Mouse (Mus musculus) heart, adult 2 months (tissue): ENCODE measurements around the gene Casr. TPM values are rescaled to one million over a fixed set of nuclear protein-coding genes. Genes with fewer than 3 reads are reported as not detected.

Experiments used
- DNase-seq, 2 experiments: peaks; one replicate each; pipeline ENCODE4 v3.0.0; 2021
- H3K27ac ChIP-seq: fragments of 200-600 bp; 2 replicates; pipeline ENCODE4 v1.8.1; 2022
- H3K27me3 ChIP-seq: fragments of 200-500 bp; 2 replicates; pipeline ENCODE4 v1.6.1; 2012; ENCODE audit warnings: mild to moderate bottlenecking, low read length, inconsistent platforms, mixed read lengths; ENCODE audit not compliant: control insufficient read depth, insufficient read depth
- H3K36me3 ChIP-seq: fragments of 200-500 bp; 2 replicates; pipeline ENCODE4 v1.6.1; 2012; ENCODE audit warnings: low read length, inconsistent platforms; ENCODE audit not compliant: control insufficient read depth, insufficient read depth
- H3K4me1 ChIP-seq: fragments of 200-500 bp; 2 replicates; pipeline ENCODE4 v1.6.1; 2011; ENCODE audit warnings: low read length; ENCODE audit not compliant: control insufficient read depth, insufficient read depth
- H3K4me3 ChIP-seq: fragments of 200-600 bp; 2 replicates; pipeline ENCODE4 v1.8.1; 2022
- H3K79me2 ChIP-seq: fragments of 200-500 bp; replicated peaks from 2 replicates; pipeline ENCODE4 v1.6.1; 2012; ENCODE audit warnings: mild to moderate bottlenecking, inconsistent platforms, low read length, moderate library complexity, mixed read lengths; ENCODE audit not compliant: control insufficient read depth, insufficient read depth
- H3K9ac ChIP-seq: fragments of 200-500 bp; 2 replicates; pipeline ENCODE4 v1.6.1; 2012; ENCODE audit warnings: low read depth, mild to moderate bottlenecking, control low read depth, inconsistent platforms, low read length, mixed read lengths
- CTCF ChIP-seq: fragments of 200-600 bp; IDR thresholded peaks from 2 replicates; pipeline ENCODE4 v1.8.1; 2022; ENCODE audit warnings: antibody characterized with exemption, mild to moderate bottlenecking, moderate library complexity
- EP300 ChIP-seq: fragments of 200-500 bp; IDR thresholded peaks from 2 replicates; pipeline ENCODE4 v1.6.1; 2011; ENCODE audit warnings: low read depth, low read length, control low read depth; ENCODE audit not compliant: insufficient read depth
- POLR2A ChIP-seq: fragments of 200-500 bp; IDR thresholded peaks from 2 replicates; pipeline ENCODE4 v1.6.1; 2011; ENCODE audit warnings: mild to moderate bottlenecking, low read depth, low read length, control low read depth; ENCODE audit not compliant: insufficient read depth
- WGBS: fragments of 180-500 bp; shearing (Covaris S2); methylation state at CpG from one replicate; pipeline ENCODE4 v1.1.7; 2018; 5-methylcytosine and 5-hydroxymethylcytosine counted together
- intact Hi-C: fragments of 180-260 bp; cut with DNase I; formaldehyde crosslinking; loops from one replicate; pipeline ENCODE4 v1.15.1; 2025
- polyA plus RNA-seq: library from polyadenylated mRNA; depleted of rRNA; stranded (reverse); fragments of >200 nt; gene quantifications from 2 replicates; pipeline ENCODE4 v1.2.3, GENCODE M21; 2012
- total RNA-seq, 2 experiments: library from RNA; stranded (reverse); gene quantifications; 2 replicates each; pipeline ENCODE4 v1.2.3; 2021

The Casr gene
- total and polyA plus RNA-seq, 3 experiments = 0.05 TPM; not detected in 2

DNA sequence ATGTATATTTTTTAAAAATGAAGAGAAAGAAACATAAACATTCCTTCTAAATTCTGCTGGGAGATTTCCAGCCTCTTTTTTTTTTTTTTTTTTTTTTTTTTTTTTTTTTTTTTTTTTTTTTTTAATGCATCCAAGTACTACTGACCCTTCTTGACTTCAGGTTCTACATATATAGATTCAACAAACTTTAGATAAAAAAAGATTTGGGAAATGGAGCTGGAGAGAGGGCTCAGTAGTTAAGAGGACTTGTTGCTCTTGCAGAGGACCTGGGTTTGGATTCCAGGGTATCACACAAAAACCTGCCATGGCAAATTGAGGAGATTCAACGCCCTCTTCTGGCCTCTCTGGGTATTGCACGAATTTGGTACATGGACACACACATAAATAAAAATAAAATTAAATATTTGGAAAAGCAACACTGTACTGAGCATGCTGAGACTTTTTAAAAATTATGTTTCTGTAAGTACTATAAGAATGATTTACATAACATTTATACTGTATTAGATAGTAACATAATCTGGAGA, 91.9 kb downstream of the Casr start:
- H3K27me3 ChIP-seq = no peaks in the 10 kb centered on the region
- H3K36me3 ChIP-seq = no peaks in the 10 kb centered on the region
- 9% methylated on average over 2 of the region's 2 CpGs for WGBS
- no peak overlapping the region for H3K4me3 ChIP-seq
- TF ChIP-seq CTCF (peak; percentile 62), POLR2A (no peak)
- no peaks in the 10 kb centered on the region for H3K4me1 ChIP-seq
- intact Hi-C loops = no loop called here
- H3K27ac ChIP-seq = no peak overlapping the region
- H3K9ac ChIP-seq = no peak overlapping the region
- H3K79me2 ChIP-seq = no peaks in the 10 kb centered on the region
- no peak for DNase-seq

DNA sequence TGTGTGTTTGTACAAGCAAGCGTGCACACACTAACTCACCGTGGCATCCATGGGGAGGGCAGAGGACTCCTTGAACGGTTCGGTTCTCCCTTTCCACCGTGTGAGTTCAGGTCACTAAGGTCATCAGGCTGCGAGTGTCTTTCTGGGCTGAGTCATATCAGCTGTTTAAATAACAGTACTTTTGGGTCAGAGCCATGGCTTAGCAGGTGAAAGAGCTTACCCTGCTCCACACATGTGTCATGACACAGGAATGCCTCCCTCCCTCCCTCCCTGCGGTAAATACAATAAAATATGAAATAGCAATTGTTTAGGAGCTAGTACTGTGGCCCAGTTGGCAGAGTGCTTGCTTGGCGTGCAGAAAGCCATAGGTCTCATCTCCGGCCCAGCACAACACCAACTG, 92.6 kb downstream of the Casr start:
- WGBS = 50% methylated on average over 9 of the region's 9 CpGs
- TF ChIP-seq POLR2A (no peak), EP300 (no peak), CTCF (no peak)
- intact Hi-C loops = no loop called here
- no peaks in the 10 kb centered on the region for H3K36me3 ChIP-seq
- no peak overlapping the region for H3K27ac ChIP-seq
- H3K79me2 ChIP-seq = no peaks in the 10 kb centered on the region
- H3K9ac ChIP-seq = no peak overlapping the region
- H3K4me3 ChIP-seq = no peak overlapping the region
- no peaks in the 10 kb centered on the region for H3K4me1 ChIP-seq
- no peak for DNase-seq
- H3K27me3 ChIP-seq = no peaks in the 10 kb centered on the region

GRCm38 (mm10) chr16:36468862-36469261, 93.1 kb downstream of the Casr start:
- intact Hi-C loops = no loop called here
- H3K27me3 ChIP-seq = no peaks in the 10 kb centered on the region
- 78% methylated on average over 4 of the region's 4 CpGs for WGBS
- no peaks in the 10 kb centered on the region for H3K4me1 ChIP-seq
- no peak for DNase-seq
- no peak overlapping the region for H3K9ac ChIP-seq
- no peak for TF ChIP-seq EP300
- TF ChIP-seq CTCF = peak; percentile 55
- H3K27ac ChIP-seq = no peak overlapping the region
- H3K79me2 ChIP-seq = no peaks in the 10 kb centered on the region
- no peak overlapping the region for H3K4me3 ChIP-seq
- H3K36me3 ChIP-seq = no peaks in the 10 kb centered on the region

GRCm38 (mm10) chr16:36467936-36468335, 94.0 kb downstream of the Casr start:
- 52% methylated on average over 2 of the region's 2 CpGs for WGBS
- no peaks in the 10 kb centered on the region for H3K27me3 ChIP-seq
- no peak overlapping the region for H3K27ac ChIP-seq
- no peak overlapping the region for H3K4me3 ChIP-seq
- H3K4me1 ChIP-seq = no peaks in the 10 kb centered on the region
- TF ChIP-seq EP300 (no peak), CTCF (no peak), POLR2A (no peak)
- intact Hi-C loops = no loop called here
- H3K9ac ChIP-seq = no peak overlapping the region
- no peaks in the 10 kb centered on the region for H3K79me2 ChIP-seq
- H3K36me3 ChIP-seq = no peaks in the 10 kb centered on the region
- no peak for DNase-seq

DNA sequence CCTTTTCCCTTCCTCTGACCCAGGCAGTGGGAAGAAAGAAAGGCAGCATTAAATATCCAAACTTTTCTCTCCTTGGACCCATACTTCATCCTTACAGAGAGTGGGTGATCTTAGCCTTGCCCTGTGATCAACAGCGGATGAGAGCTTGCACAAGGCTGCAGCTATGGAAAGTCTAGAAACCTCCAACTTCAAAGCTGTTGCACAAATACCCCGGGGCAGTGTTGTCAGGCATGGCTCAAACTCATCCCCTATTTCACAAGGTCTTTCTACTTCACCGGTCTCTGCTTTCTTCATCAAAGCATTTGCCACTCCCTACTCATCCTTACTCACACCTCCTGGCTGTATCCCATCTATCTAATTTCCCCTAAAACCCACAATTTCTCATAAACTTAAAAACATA, 96.5 kb downstream of the Casr start:
- H3K4me1 ChIP-seq = no peaks in the 10 kb centered on the region
- no peak overlapping the region for H3K27ac ChIP-seq
- TF ChIP-seq POLR2A = no peak
- TF ChIP-seq CTCF = no peak
- no peak for TF ChIP-seq EP300
- H3K9ac ChIP-seq = no peak overlapping the region
- intact Hi-C loops = no loop called here
- no peaks in the 10 kb centered on the region for H3K79me2 ChIP-seq
- no peaks in the 10 kb centered on the region for H3K27me3 ChIP-seq
- H3K4me3 ChIP-seq = no peak overlapping the region
- no peak for DNase-seq
- 84% methylated on average over 3 of the region's 3 CpGs for WGBS
- no peaks in the 10 kb centered on the region for H3K36me3 ChIP-seq

GRCm38 (mm10) chr16:36464076-36464475, 97.9 kb downstream of the Casr start:
- H3K27ac ChIP-seq = no peak overlapping the region
- H3K79me2 ChIP-seq = no peaks in the 10 kb centered on the region
- no peak for TF ChIP-seq EP300
- TF ChIP-seq CTCF = no peak
- TF ChIP-seq POLR2A = no peak
- H3K4me1 ChIP-seq = no peaks in the 10 kb centered on the region
- intact Hi-C loops = no loop called here
- no peak for DNase-seq
- H3K36me3 ChIP-seq = no peaks in the 10 kb centered on the region
- 67% methylated on average over 4 of the region's 4 CpGs for WGBS
- no peak overlapping the region for H3K4me3 ChIP-seq
- H3K9ac ChIP-seq = no peak overlapping the region
- H3K27me3 ChIP-seq = no peaks in the 10 kb centered on the region
